Mouse (Mus musculus): ENCODE measurements around the gene Tbc1d24. TPM values are rescaled to one million over a fixed set of nuclear protein-coding genes. Genes with fewer than 3 reads are reported as not detected.

Tbc1d24 gene
- polyA plus RNA-seq, 1 experiment from 2014 or later: 5.4 TPM

GRCm38 (mm10) chr17:24197032-24197824 lies 8.1 kb downstream of the Tbc1d24 start:
- no peaks in the 10 kb centered on the region for H3K9me3 ChIP-seq (replicated peaks; ENCODE audit: control insufficient read depth, low read length)
- no peak overlapping the region for H3K4me2 ChIP-seq (ENCODE audit: low read depth, low read length)
- H3K4me3 ChIP-seq (replicated peaks; ENCODE audit: low read length): no peak overlapping the region
- no peaks in the 10 kb centered on the region for H3K27me3 ChIP-seq (ENCODE audit: control insufficient read depth, insufficient read depth, low read length)
- no peak overlapping the region for H3K27ac ChIP-seq (ENCODE audit: low read length)
- no peaks in the 10 kb centered on the region for H3K36me3 ChIP-seq (ENCODE audit: control insufficient read depth, insufficient read depth, low read length)
- peak; percentile 15; the same call in 1 of the 2 replicates for ATAC-seq (ENCODE audit: insufficient read depth, low FRiP score)
- WGBS: 58% methylated on average over 15 of the region's 15 CpGs
- H3K4me1 ChIP-seq (ENCODE audit: control insufficient read depth, insufficient read depth, low read length): no peaks in the 10 kb centered on the region
- H3K9ac ChIP-seq (ENCODE audit: low read length): no peak overlapping the region

- no peak overlapping the region for H3K4me2 ChIP-seq (ENCODE audit: low read depth, low read length)
- no peaks in the 10 kb centered on the region for H3K27me3 ChIP-seq (ENCODE audit: control insufficient read depth, insufficient read depth, low read length)
- no peaks in the 10 kb centered on the region for H3K9me3 ChIP-seq (replicated peaks; ENCODE audit: control insufficient read depth, low read length)
- H3K9ac ChIP-seq (ENCODE audit: low read length): no peak overlapping the region
- H3K4me3 ChIP-seq (replicated peaks; ENCODE audit: low read length): no peak overlapping the region
- ATAC-seq (ENCODE audit: insufficient read depth, low FRiP score): no peak
- H3K4me1 ChIP-seq (ENCODE audit: control insufficient read depth, insufficient read depth, low read length): no peaks in the 10 kb centered on the region
- WGBS: 52% methylated on average over 2 of the region's 2 CpGs
- H3K36me3 ChIP-seq (ENCODE audit: control insufficient read depth, insufficient read depth, low read length): no peaks in the 10 kb centered on the region
- H3K27ac ChIP-seq (ENCODE audit: low read length): no peak overlapping the region
Measured at GRCm38 (mm10) chr17:24195349-24195748, 10.0 kb downstream of the Tbc1d24 start.

- WGBS: 75% methylated on average over 5 of the region's 5 CpGs
Measured at GRCm38 (mm10) chr17:24193769-24194168, 11.6 kb downstream of the Tbc1d24 start.

GRCm38 (mm10) chr17:24193268-24193667 lies 12.1 kb downstream of the Tbc1d24 start:
- H3K9me3 ChIP-seq (replicated peaks; ENCODE audit: control insufficient read depth, low read length): no peaks in the 10 kb centered on the region
- WGBS: 87% methylated on average over 8 of the region's 8 CpGs
- H3K9ac ChIP-seq (ENCODE audit: low read length): no peak overlapping the region
- ATAC-seq (ENCODE audit: insufficient read depth, low FRiP score): no peak
- H3K27me3 ChIP-seq (ENCODE audit: control insufficient read depth, insufficient read depth, low read length): no peaks in the 10 kb centered on the region
- H3K4me3 ChIP-seq (replicated peaks; ENCODE audit: low read length): no peak overlapping the region
- H3K27ac ChIP-seq (ENCODE audit: low read length): no peak overlapping the region
- no peak overlapping the region for H3K4me2 ChIP-seq (ENCODE audit: low read depth, low read length)
- no peaks in the 10 kb centered on the region for H3K4me1 ChIP-seq (ENCODE audit: control insufficient read depth, insufficient read depth, low read length)
- H3K36me3 ChIP-seq (ENCODE audit: control insufficient read depth, insufficient read depth, low read length): no peaks in the 10 kb centered on the region

More at GRCm38 (mm10) chr17:24193769-24194168, 11.6 kb downstream of the Tbc1d24 start:
- ATAC-seq (ENCODE audit: insufficient read depth, low FRiP score): no peak
- Histone ChIP-seq H3K27me3 (ENCODE audit: control insufficient read depth, insufficient read depth, low read length) (no peaks in the 10 kb centered on the region), H3K4me3 (replicated peaks; ENCODE audit: low read length) (no peak overlapping the region), H3K9ac (ENCODE audit: low read length) (no peak overlapping the region), H3K9me3 (replicated peaks; ENCODE audit: control insufficient read depth, low read length) (no peaks in the 10 kb centered on the region), H3K27ac (ENCODE audit: low read length) (no peak overlapping the region), H3K36me3 (ENCODE audit: control insufficient read depth, insufficient read depth, low read length) (no peaks in the 10 kb centered on the region), H3K4me2 (ENCODE audit: low read depth, low read length) (no peak overlapping the region), H3K4me1 (ENCODE audit: control insufficient read depth, insufficient read depth, low read length) (no peaks in the 10 kb centered on the region)

GRCm38 (mm10) chr17:24192848-24193247 lies 12.5 kb downstream of the Tbc1d24 start:
- Histone ChIP-seq H3K27me3 (ENCODE audit: control insufficient read depth, insufficient read depth, low read length) (no peaks in the 10 kb centered on the region), H3K4me2 (ENCODE audit: low read depth, low read length) (no peak overlapping the region), H3K36me3 (ENCODE audit: control insufficient read depth, insufficient read depth, low read length) (no peaks in the 10 kb centered on the region), H3K27ac (ENCODE audit: low read length) (no peak overlapping the region), H3K4me3 (replicated peaks; ENCODE audit: low read length) (no peak overlapping the region), H3K4me1 (ENCODE audit: control insufficient read depth, insufficient read depth, low read length) (no peaks in the 10 kb centered on the region), H3K9me3 (replicated peaks; ENCODE audit: control insufficient read depth, low read length) (no peaks in the 10 kb centered on the region), H3K9ac (ENCODE audit: low read length) (no peak overlapping the region)
- ATAC-seq (ENCODE audit: insufficient read depth, low FRiP score): no peak
- WGBS: 67% methylated on average over 8 of the region's 8 CpGs

- Histone ChIP-seq H3K27me3 (ENCODE audit: control insufficient read depth, insufficient read depth, low read length) (no peaks in the 10 kb centered on the region), H3K9ac (ENCODE audit: low read length) (no peak overlapping the region), H3K4me1 (ENCODE audit: control insufficient read depth, insufficient read depth, low read length) (no peaks in the 10 kb centered on the region), H3K27ac (ENCODE audit: low read length) (no peak overlapping the region), H3K36me3 (ENCODE audit: control insufficient read depth, insufficient read depth, low read length) (no peaks in the 10 kb centered on the region), H3K4me2 (ENCODE audit: low read depth, low read length) (no peak overlapping the region), H3K4me3 (replicated peaks; ENCODE audit: low read length) (no peak overlapping the region), H3K9me3 (replicated peaks; ENCODE audit: control insufficient read depth, low read length) (no peaks in the 10 kb centered on the region)
- no peak for ATAC-seq (ENCODE audit: insufficient read depth, low FRiP score)
- WGBS: 82% methylated on average over 4 of the region's 4 CpGs
Measured at GRCm38 (mm10) chr17:24191481-24191880, 13.9 kb downstream of the Tbc1d24 start.

GRCm38 (mm10) chr17:24190934-24191333 lies 14.4 kb downstream of the Tbc1d24 start:
- no peaks in the 10 kb centered on the region for H3K36me3 ChIP-seq (ENCODE audit: control insufficient read depth, insufficient read depth, low read length)
- ATAC-seq (ENCODE audit: insufficient read depth, low FRiP score): no peak
- H3K9ac ChIP-seq (ENCODE audit: low read length): no peak overlapping the region
- H3K4me1 ChIP-seq (ENCODE audit: control insufficient read depth, insufficient read depth, low read length): no peaks in the 10 kb centered on the region
- no peaks in the 10 kb centered on the region for H3K27me3 ChIP-seq (ENCODE audit: control insufficient read depth, insufficient read depth, low read length)
- H3K9me3 ChIP-seq (replicated peaks; ENCODE audit: control insufficient read depth, low read length): no peaks in the 10 kb centered on the region
- no peak overlapping the region for H3K4me3 ChIP-seq (replicated peaks; ENCODE audit: low read length)
- no peak overlapping the region for H3K27ac ChIP-seq (ENCODE audit: low read length)
- H3K4me2 ChIP-seq (ENCODE audit: low read depth, low read length): no peak overlapping the region
- 82% methylated on average over 2 of the region's 2 CpGs for WGBS

- no peak overlapping the region for H3K27ac ChIP-seq (ENCODE audit: low read length)
- ATAC-seq (ENCODE audit: insufficient read depth, low FRiP score): no peak
- no peaks in the 10 kb centered on the region for H3K27me3 ChIP-seq (ENCODE audit: control insufficient read depth, insufficient read depth, low read length)
- WGBS: 78% methylated on average over 3 of the region's 3 CpGs
- H3K9ac ChIP-seq (ENCODE audit: low read length): no peak overlapping the region
- no peaks in the 10 kb centered on the region for H3K36me3 ChIP-seq (ENCODE audit: control insufficient read depth, insufficient read depth, low read length)
- H3K9me3 ChIP-seq (replicated peaks; ENCODE audit: control insufficient read depth, low read length): no peaks in the 10 kb centered on the region
- no peak overlapping the region for H3K4me2 ChIP-seq (ENCODE audit: low read depth, low read length)
- no peak overlapping the region for H3K4me3 ChIP-seq (replicated peaks; ENCODE audit: low read length)
- H3K4me1 ChIP-seq (ENCODE audit: control insufficient read depth, insufficient read depth, low read length): 0 out of 2 replicates have a peak, but pooled peaks cover 5% of the 10 kb centered on the region
Measured at GRCm38 (mm10) chr17:24174259-24174658, 31.1 kb downstream of the Tbc1d24 start.

GRCm38 (mm10) chr17:24173423-24173822 lies 31.9 kb downstream of the Tbc1d24 start:
- Histone ChIP-seq H3K4me1 (ENCODE audit: control insufficient read depth, insufficient read depth, low read length) (peaks cover 5% of the 10 kb centered on the region; the same call in 1 of the 2 replicates), H3K4me3 (replicated peaks; ENCODE audit: low read length) (no peak overlapping the region), H3K36me3 (ENCODE audit: control insufficient read depth, insufficient read depth, low read length) (no peaks in the 10 kb centered on the region), H3K27me3 (ENCODE audit: control insufficient read depth, insufficient read depth, low read length) (no peaks in the 10 kb centered on the region), H3K9me3 (replicated peaks; ENCODE audit: control insufficient read depth, low read length) (no peaks in the 10 kb centered on the region), H3K27ac (ENCODE audit: low read length) (no peak overlapping the region), H3K9ac (ENCODE audit: low read length) (no peak overlapping the region), H3K4me2 (ENCODE audit: low read depth, low read length) (no peak overlapping the region)
- whole genome bisulfite sequencing: 3% methylated on average over 3 of the region's 3 CpGs
- ATAC-seq (ENCODE audit: insufficient read depth, low FRiP score): no peak
